Mouse (Mus musculus): ENCODE data around the gene Fdps.
"Not testable (repeated sequence)": the region's sequence is repeated elsewhere in the genome, so short reads cannot be mapped to it uniquely, and the experiment has no call there.

Gene Fdps

DNA sequence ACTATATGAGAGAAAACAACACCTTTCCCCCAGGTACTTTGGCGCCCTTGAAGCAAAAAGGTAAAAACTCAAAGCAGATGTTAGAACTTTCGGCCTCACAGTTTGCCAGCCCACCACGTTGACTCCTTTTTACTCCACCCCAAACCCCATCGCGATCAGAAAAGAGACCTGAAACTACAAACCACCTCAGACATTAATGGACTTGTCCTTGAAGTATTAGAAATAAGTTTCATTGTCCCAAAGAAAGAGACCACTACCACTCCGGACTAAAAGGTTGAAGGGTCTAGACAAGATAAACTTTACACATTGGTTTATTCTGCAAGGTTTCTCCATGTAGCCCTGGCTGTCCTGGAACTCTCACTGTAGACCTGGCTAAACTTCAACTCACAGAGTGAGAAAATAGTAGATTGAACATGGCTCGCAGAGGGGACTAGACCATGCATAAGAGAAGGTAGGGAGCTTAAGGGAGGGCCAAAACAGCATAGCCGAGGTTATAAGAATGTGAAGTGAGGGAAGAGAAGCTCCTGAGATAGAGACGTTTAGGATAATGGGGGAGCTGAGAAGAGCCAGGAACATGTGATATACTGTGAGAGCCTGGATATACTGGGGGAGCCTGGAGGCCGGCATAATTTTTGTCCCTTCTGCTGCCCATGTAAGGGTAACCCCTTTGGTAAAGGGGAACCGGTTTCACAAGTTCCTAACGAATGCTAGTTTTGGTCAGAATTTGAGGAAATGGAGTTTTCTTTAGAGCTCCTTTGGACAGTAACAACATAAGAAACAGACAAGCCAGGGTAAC, 934 bp upstream of the Fdps start:
- DNase-seq (ENCODE audit: low spot score), result no peak

DNA sequence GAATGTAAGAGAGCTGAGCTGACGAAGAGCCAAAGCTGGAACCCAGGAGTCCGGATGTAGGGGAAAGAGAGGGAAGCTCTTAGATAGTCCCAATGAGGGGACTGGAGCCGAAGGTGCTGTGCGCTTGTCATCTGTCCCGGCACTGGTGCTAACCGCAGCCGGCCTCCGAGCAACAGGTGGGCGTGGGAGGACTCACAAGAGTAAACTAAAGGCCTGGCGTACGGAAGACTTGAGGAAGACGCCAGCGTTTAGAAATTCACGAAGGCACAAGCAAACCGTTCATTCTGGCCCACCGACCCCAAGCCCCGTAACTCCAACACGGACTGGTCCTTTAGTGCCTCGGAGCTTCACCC, 324 bp downstream of the Fdps start:
- DNase-seq (ENCODE audit: low spot score), result no peak

DNA sequence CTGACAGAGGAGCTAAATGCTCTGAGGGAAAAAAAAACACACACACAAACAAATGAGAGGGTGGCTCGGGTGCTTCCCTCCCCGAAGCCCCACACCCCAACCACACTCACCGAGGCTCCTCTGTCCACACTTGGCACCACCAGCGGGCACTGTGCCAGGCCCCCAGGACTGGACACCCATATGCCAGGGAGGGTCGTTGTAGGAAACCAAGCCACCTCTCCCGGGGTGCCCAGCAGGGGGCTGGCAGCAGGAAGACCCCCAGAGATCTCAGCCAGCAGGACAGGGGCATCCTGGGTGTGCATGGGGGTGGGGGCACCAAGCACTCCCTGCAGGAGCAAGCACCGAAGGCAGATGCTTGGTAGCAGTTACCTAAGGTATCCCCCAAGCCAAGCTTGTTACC, 948 bp downstream of the Fdps start, which contains the start of gene Gm43738:
Gm43738 (minus strand) TSS at position 289 of the 400 bp plus-strand sequence.
- DNase-seq (ENCODE audit: low spot score), result no peak

DNA sequence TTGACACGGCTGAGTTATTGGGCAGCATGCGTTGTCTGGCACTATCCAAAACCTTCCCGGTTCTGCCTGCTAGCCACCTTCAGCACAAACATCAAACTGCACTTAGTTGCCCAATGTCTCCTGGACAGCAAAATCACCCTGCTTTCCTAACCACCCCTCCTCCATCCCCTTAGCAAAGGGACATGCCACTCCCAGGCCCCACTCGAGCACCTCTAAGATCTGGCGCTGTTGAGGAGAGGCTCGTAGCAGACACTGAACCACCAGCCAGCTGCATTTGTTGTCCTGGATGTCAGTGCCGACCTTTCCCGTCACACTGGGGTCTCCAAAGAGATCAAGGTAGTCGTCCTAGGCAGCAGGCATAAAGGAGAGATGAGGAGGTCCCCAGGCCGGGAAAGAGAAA, 7.7 kb downstream of the Fdps start:
- no peak for DNase-seq (ENCODE audit: low spot score)

DNA sequence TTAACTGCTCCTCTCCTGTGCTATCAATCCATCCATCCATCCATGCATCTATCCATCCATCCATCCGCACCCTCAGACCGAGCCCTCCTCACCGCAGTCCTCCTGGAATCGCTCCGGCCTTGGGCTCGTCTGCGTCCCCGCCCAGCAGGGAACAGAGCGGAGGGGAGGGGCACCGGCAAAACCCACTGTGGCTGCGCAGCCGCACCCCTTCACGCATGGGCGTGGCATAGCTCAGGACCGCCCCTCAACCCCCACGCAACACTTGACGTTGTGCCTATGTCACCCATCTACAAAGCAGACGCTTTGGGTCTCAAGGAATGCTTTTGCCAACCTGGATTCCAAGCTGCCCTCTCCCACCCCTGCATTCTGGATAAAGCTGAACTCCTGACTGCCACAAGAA, 8.6 kb downstream of the Fdps start, which contains the start of gene Rusc1:
Rusc1 (minus strand) TSS at position 137 of the 400 bp plus-strand sequence.
- peak; percentile 88 for DNase-seq (ENCODE audit: low spot score)

DNA sequence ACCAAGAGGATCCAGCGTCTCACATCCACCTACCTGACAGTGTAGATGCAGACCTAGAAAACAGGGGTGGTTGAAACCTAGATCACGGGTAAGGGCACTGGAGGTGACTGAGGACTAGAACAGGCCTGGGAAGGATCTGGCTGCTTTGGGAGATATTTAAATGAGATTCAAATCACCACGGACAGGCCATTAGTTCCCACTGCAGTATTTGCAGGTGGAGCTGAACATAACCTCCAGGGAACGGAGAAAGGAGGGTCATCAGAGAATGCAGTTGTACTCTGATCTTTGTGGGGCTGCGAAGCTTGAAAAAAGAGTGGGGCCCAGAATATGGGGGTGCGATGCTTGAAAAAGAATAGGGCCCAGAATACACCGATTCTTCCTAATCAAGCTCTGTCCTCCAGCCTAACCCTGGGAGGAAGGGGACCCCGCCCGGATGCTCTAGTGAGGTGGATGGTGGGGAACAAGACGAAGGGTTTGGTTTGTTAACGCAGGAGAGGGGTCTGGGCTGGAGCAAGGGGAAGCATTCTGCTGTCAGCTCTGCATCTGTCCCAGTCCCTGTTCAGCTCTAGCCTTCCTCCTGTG, 9.2 kb downstream of the Fdps start:
- no peak for DNase-seq (ENCODE audit: low spot score)

DNA sequence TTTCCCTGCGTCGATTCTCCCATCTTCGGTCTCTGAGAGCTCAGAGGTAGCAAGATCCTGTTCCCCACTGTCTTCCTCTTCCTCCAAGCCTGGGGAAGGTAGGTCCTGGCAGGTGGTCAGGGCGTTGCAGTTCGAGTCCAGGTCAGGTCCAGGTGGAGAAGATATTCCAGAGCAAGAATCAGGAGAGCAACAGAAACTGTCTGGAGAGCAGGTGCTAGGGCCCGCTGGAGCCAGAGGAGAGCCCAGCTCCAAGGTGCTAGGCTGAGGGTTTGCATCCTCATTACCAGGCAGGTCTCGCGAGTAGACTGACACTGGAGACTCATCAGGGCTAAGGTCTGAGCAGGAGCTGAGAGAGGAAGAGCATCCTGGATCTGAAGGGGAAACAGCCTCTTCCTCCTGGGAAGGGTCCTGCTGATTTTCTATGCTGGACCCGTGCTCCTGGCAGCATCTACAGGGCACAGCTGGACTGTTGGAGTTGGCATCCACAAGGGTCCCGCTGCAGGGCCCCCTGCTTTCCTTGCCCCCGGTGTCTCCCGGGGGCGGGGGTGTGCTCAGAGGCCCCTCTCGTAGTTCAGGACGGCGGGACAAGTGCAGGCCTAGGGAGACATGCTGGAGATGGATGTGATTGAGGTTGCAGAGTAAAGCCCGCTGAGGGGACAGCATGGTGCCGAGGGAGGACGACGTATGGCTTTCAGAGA, 9.8 kb downstream of the Fdps start:
- DNase-seq (ENCODE audit: low spot score), result no peak

DNA sequence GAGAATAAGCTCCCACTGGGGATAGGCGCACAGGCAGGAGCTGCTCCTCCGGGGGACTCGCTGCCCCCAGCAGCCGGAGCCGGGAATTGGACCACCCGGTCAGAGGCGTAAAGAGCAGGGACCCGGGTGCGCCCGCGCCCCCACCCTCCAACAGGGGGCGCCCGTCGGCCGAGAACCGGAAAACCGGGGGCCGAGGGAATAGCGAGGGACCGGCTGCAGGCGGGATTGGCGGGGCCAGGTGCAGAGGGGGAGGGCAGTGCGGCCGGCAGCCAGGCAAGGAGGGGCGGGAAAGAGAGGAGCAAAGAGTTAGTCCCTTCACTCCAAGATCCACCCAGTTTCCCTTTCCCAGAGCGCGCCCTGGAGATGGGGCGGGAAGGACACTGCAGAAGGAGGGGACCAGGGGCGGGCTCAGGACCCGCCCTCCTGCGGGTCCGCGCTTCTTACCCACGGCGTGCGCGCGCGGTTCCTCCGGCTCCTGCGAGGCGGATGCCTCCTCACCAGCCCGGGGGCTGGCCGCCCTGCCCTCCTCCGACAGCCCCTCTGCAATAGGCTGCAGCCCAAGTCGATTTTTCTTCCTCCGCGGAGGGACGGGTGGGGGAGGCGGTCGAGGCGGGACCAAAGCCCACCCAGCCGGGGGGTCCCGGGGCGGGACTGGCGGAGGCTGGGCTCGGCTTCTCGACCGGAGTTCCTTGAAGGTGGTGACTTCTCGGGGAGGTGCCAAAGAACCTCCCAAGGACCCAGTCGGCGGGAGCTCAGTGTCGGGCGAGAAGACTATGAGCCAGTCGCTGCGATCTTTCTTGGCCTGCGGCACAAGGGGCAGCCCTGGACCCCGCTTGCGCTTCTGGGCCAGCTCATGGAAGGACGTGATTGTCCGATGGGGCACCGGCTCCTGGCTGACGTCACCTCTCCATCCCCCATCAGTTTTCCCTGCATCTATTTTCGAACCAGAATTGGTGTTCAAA, 10.8 kb downstream of the Fdps start:
- peak; percentile 72 for DNase-seq (ENCODE audit: low spot score)

DNA sequence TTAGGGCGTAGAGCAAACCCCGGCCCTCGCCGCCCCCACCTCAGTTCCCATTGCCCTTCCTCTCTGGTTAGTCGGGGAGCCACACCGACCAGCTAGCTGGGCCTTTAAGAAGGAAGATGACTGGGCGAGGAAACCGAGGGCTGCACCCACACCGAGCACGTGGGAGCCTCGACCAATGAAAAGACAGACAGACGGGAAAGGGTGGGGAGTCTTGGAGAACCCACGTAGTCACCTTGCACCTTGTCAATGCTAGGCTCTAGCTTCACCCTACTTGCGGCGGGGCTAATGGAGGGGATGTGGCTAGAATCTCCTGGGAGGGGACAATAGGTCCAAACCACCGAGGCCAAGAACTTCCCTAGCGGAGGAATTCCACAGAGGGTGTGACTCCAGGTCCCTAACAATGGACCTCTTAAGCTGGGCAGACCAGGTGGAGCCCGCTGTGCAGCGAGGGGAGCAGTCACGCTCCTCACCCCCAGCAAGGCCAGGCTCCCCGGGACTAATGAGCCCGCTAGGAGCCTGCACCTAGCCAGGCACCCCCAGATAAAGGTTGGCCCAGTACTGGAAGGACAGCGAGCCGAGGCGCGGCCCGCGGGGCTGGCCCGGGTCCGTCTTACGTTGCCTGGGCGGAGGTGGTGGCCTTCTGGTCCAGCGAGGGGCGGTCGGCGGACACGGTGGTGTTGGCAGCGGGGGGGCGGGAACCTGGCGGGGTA, 11.7 kb downstream of the Fdps start:
- peak; percentile 82 for DNase-seq (ENCODE audit: low spot score)

DNA sequence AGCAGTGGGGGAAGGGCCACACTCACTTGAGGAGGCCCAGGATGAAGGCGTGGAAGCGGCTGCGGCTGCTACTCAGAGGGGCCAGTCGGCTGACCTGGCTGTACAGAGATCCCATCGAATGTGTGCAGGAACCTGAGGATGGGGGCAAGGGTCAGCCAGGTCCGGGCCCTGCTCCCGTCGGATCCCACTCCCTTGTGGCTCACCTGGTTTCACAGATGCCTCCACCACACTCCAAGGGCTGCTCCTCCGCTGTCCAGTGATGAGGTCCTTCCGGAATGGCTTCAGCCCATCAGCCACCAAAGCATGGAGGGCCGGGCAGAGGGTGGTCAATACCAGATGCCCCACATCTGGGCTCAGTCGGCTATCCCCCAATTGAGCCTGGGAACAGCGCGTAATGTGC, 12.8 kb downstream of the Fdps start:
- DNase-seq (ENCODE audit: low spot score), result no peak

DNA sequence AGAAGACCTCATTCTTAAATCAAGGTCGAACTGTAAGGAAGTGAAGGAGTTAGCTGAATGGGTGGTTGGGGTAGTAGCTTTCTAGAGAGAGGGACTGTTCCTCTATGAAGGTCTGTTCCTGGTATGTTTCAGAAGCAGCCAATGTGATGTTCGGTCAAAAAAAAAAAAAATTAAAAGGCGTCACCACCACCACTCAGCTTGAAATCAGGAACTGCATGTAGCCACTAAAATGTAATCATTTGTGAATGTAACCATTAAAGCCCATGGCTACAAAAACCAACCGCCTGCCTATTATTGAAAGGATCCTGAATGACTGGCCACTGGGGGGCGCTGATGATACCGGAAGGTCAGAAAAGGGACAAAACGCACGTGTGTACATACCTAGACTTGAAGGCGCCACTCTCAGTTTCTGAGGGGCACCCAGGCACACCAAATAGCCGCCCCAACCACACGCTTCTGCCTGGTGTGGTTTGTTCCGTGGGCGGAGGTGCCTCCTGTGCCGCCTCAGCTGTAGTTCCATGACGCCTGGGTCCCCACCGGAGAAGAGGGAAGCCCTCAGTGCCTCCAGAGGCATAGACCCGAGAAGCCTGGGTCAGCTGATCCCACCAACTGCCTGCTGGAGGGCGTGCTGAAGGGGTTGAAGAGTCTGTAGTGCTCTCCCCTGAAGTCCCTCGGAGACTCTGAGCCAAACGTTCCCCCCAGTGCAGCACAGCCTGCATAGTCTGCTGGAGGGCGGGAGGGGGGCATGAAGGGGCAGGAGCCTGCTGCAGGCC, 14.2 kb downstream of the Fdps start:
- no peak for DNase-seq (ENCODE audit: low spot score)

DNA sequence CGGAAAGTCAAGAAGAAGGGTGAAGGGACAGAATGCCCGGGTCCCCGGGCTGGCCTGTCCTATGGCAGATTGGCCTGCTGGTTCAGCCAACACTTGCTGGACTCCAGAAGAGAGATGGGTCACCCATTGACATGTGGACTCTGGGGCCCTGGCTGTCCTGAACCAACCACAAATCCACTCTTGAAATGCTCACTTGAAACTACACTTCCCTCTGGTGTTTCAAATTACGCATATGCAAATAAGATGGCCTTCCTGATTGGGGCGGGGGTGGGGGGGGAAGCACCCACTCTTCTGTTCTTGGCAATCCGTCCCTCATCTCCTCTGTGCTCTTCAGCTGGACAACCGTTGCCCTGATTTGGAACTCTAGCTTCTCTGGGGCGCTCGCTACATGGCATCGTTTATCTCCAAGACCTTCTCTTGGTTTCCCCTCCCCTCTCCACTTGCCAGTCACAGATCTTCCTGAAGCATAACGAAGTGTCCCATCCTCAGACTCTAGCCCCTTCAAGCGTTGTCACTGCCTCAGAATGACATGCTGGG, 17.0 kb downstream of the Fdps start:
- no peak for DNase-seq (ENCODE audit: low spot score)

DNA sequence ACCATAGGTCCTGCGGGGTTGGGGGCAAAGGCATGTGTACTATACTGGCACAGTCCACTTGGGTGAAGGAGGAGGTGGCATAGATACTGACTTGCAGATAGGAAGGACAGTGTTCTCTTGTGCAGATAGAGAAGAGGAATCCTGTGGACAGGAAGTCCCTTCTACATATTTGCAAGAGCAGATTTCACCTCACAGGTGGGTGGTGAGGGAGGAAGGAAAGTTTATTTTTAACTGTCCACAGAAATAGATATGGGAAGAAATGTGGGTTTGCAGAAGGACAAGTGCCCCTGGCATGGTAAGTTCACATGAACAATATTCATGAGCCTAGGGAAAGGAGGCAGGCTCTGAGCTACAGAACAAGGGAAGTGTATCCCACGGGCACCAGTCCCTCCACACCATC, 17.6 kb downstream of the Fdps start:
- no peak for DNase-seq (ENCODE audit: low spot score)

DNA sequence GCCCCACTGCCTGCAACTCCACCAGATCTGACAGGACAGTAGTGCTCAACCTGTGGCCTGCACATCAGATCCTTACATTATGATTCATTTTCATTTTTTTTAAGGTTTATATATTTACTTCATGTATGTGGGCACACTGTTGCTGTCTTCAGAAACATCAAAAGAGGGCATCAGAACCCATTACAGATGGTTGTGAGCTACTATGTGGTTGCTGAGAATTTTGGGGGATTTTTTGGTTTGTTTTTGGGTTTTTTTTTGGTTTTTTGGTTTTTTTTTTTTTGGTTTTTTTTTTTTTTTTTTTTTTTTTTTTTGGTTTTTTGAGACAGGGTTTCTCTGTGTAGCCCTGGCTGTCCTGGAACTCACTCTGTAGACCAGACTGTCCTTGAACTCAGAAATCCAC, 19.5 kb downstream of the Fdps start:
- DNase-seq (ENCODE audit: low spot score), result not testable (repeated sequence)

DNA sequence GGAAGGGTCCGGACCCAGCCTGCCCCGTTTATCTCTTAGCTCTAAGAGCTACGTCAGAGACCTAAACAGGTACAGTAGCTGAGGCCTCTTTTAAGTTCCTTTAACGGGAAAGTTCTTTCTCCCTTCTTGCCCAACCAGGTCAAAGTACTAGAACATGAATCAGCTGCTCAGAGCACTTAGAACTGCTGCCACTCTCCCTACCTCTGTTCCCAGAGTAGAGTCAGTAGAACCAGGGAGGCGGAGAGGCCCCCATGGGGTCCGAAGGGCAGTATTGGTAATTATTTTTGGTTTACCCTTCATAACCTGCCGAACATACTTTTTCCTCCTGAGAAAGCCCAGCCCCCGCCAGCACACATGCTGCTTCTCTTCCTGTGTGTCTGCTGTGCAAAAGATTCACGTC, 24.4 kb downstream of the Fdps start:
- no peak for DNase-seq (ENCODE audit: low spot score)

DNA sequence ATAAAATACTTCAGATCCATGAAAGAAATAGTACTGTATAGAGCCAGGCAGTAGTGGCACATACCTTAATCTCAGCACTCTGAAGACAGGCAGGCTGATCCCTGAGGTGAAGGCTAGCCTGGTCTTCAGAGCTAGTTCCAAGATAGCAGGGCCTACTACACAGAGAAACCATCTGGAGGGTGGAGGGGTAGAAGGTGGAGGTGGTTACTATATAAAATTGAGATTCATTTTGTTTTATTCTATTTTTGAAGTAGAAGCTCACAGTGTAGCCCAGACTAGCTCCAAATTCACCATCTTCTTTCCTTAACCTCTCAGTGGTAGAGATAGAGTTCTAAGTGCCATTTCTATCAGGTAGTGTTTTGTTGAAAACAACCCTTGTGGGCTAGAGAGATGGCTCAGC, 34.5 kb downstream of the Fdps start:
- no peak for DNase-seq (ENCODE audit: low spot score)

DNA sequence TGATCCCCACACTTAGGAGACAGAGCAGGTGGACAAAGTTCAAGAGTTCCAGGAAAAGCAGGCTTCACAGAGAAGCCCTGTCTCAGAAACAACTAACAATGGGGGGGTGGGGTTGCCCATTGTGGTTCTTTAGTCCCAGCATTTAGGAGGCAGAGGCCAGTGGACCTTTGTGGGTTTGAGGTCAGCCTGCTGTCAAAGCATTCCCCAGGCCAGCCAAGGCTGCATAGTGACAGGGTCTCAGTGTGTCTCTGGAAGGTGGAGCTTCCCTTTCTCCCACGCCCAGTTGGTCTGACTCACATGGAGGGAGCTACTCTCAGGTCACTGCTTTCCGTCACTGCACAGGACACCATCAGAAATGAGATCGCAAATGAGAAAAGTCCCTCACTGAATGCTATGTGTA, 40.1 kb downstream of the Fdps start:
- DNase-seq (ENCODE audit: low spot score), result no peak

DNA sequence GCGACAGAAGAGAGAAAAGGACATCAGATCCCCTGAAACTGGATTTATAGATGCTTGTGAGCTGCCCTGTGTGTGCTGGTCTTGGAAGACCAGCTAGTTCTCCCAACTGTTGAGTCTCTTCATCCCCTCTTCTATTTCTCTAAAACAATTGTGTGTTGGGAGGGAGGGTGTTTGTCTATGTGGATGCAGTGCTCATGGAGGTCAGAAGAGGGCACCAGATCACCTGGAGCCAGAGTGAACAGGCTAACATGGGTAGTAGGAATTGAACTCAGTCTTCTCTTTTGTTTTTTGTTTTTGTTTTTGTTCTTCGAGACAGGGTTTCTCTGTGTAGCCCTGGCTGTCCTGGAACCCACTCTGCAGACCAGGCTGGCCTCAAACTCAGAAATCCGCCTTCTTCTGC, 43.0 kb downstream of the Fdps start:
- DNase-seq (ENCODE audit: low spot score), result no peak

DNA sequence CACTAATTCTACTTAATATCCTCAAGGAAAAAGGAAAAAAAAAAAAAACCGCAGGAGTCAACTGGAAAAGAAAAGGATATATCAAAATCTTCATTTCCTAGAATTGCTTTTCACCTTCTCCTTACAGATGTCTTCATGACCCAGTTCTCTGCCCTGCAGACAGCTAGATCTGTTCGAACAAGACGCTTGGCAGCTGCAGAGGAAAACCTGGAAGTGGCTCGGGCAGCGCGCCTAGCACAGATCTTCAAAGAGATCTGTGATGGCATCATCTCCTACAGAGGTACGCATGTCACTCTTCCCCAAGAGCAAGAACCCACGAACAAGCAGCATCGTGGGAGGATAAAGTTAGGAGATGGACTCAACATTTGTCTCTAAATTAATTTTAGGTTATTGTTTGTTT, 43.4 kb downstream of the Fdps start:
- no peak for DNase-seq (ENCODE audit: low spot score)

All from left cerebral cortex, adult 11 months (tissue).